Comparison of ENCODE assay signal across 17 mouse cellular contexts in genomic region chr17:44136018-44136417, GRCm38 (mm10). TPM values are rescaled to one million over a fixed set of nuclear protein-coding genes. Genes with fewer than 3 reads are reported as not detected.
A peak's percentile ranks its signal among the peaks of the same experiment; 100 is the strongest.
DNase-seq lines count a peak whose midpoint lies in the region; ATAC-seq and TF ChIP-seq lines count a peak whose summit lies in the region.
"Had no signal": no experiment of that assay in that cellular context is flagged by ENCODE, and none has a peak within 500 bp of the region (broad histone marks: within the 10 kb centered on the region; RNA-seq: fewer than 3 reads in every experiment).

No protein-coding gene starts in this region.

- H3K36me3 ChIP-seq in heart, adult 2 months (ENCODE audit: control insufficient read depth, insufficient read depth, low read length), result no peaks in the 10 kb centered on the region
- no peaks in the 10 kb centered on the region for H3K36me3 ChIP-seq in kidney, embryonic 14.5 days (ENCODE audit: control insufficient read depth, insufficient read depth, low read length)
- H3K36me3 ChIP-seq in megakaryocyte, embryonic 14.5 days (replicated peaks; ENCODE audit: low read length), result no peaks in the 10 kb centered on the region
- H3K36me3 ChIP-seq in small intestine, adult 2 months (ENCODE audit: control insufficient read depth, insufficient read depth, low read length), result peaks cover 2% of the 10 kb centered on the region; the same call in 1 of the 2 replicates
- H3K36me3 ChIP-seq: embryonic facial prominence, embryonic 15.5 days; forebrain, embryonic 12.5 days; neural tube, embryonic 15.5 days had no signal

- intact Hi-C loops in heart, adult 2 months (cut with DNase I), result no loop called here

- TF ChIP-seq POLR2A in heart, adult 2 months (IDR thresholded peaks at IDR 0.05; ENCODE audit: insufficient read depth, low read depth, low read length), result no peak
- TF ChIP-seq POLR2A in small intestine, adult 2 months (IDR thresholded peaks at IDR 0.05; ENCODE audit: low read depth, low read length), result no peak

- no peak for TF ChIP-seq CTCF in heart, adult 2 months (IDR thresholded peaks at IDR 0.05)
- no peak for TF ChIP-seq CTCF in small intestine, adult 2 months (IDR thresholded peaks at IDR 0.05; ENCODE audit: extremely low read depth, insufficient read length, insufficient replicate concordance, low read depth, low read length)

- no peaks in the 10 kb centered on the region for H3K79me2 ChIP-seq in heart, adult 2 months (replicated peaks; ENCODE audit: control insufficient read depth, insufficient read depth, low read length)

- H3K9ac ChIP-seq in heart, adult 2 months (ENCODE audit: low read depth, low read length), result no peak overlapping the region
- no peak overlapping the region for H3K9ac ChIP-seq in kidney, embryonic 14.5 days (ENCODE audit: low read depth, low read length)
- H3K9ac ChIP-seq: embryonic facial prominence, embryonic 15.5 days; forebrain, embryonic 12.5 days; neural tube, embryonic 15.5 days had no signal

- no peaks in the 10 kb centered on the region for H3K9me3 ChIP-seq in kidney, embryonic 14.5 days (ENCODE audit: control insufficient read depth, low read length)
- no peaks in the 10 kb centered on the region for H3K9me3 ChIP-seq in megakaryocyte, embryonic 14.5 days
- H3K9me3 ChIP-seq: embryonic facial prominence, embryonic 15.5 days; forebrain, embryonic 12.5 days; neural tube, embryonic 15.5 days had no signal

- peaks cover 4% of the 10 kb centered on the region for H3K4me1 ChIP-seq in heart, adult 2 months (ENCODE audit: control insufficient read depth, insufficient read depth, low read length)
- H3K4me1 ChIP-seq in kidney, embryonic 14.5 days (ENCODE audit: control insufficient read depth, insufficient read depth, low read length), result 0 out of 2 replicates have a peak, but pooled peaks cover 2% of the 10 kb centered on the region
- H3K4me1 ChIP-seq in megakaryocyte, embryonic 14.5 days, result peaks cover 10% of the 10 kb centered on the region; the same call in 1 of the 2 replicates
- peaks cover 13% of the 10 kb centered on the region; the same call in 1 of the 2 replicates for H3K4me1 ChIP-seq in small intestine, adult 2 months (ENCODE audit: control insufficient read depth, insufficient read depth, insufficient read length, low read length)
- H3K4me1 ChIP-seq: embryonic facial prominence, embryonic 15.5 days; forebrain, embryonic 12.5 days; neural tube, embryonic 15.5 days had no signal

- no peak for ATAC-seq in kidney, embryonic 14.5 days (ENCODE audit: low FRiP score, low TSS enrichment)
- no peak for ATAC-seq in megakaryocyte, adult 5-6 weeks (ENCODE audit: poor library complexity, severe bottlenecking)
- ATAC-seq in activated CD4-positive, CD25-positive, alpha-beta regulatory T cell, adult 4 months, result no peak

- no peaks in the 10 kb centered on the region for H3K27me3 ChIP-seq in heart, adult 2 months (ENCODE audit: control insufficient read depth, insufficient read depth, low read length)
- H3K27me3 ChIP-seq in kidney, embryonic 14.5 days (ENCODE audit: control insufficient read depth, insufficient read depth, low read length), result no peaks in the 10 kb centered on the region
- peaks cover 34% of the 10 kb centered on the region for H3K27me3 ChIP-seq in megakaryocyte, embryonic 14.5 days (replicated peaks)
- H3K27me3 ChIP-seq in small intestine, adult 2 months (ENCODE audit: control insufficient read depth, insufficient read depth, low read length), result no peaks in the 10 kb centered on the region
- H3K27me3 ChIP-seq: embryonic facial prominence, embryonic 15.5 days; forebrain, embryonic 12.5 days; neural tube, embryonic 15.5 days had no signal

- H3K4me3 ChIP-seq in heart, adult 2 months, result no peak overlapping the region
- no peak overlapping the region for H3K4me3 ChIP-seq in kidney, embryonic 14.5 days (ENCODE audit: low read length)
- peak overlapping the region; percentile 82 for H3K4me3 ChIP-seq in megakaryocyte, embryonic 14.5 days (replicated peaks)
- H3K4me3 ChIP-seq in small intestine, adult 2 months (ENCODE audit: low read depth, low read length), result no peak overlapping the region
- H3K4me3 ChIP-seq: embryonic facial prominence, embryonic 15.5 days; forebrain, embryonic 12.5 days; neural tube, embryonic 15.5 days had no signal

- DNase-seq in heart, adult 11 months, result peak; percentile 10
- DNase-seq in heart, adult 2 months, result no peak
- no peak for DNase-seq in kidney, adult 8-10 months
- DNase-seq: adrenal gland, adult 2 months; cerebellum, adult 18-20 months; kidney, adult 9 months; retina, postnatal 1 day; spleen, adult 18-20 months; thymus, postnatal 4 days had no signal

- H3K27ac ChIP-seq in heart, adult 2 months, result no peak overlapping the region
- H3K27ac ChIP-seq in kidney, embryonic 14.5 days (ENCODE audit: low read depth, low read length), result no peak overlapping the region
- peak overlapping the region; percentile 88 for H3K27ac ChIP-seq in small intestine, adult 2 months (ENCODE audit: insufficient read depth, low read depth, low read length)
- H3K27ac ChIP-seq: embryonic facial prominence, embryonic 15.5 days; forebrain, embryonic 12.5 days; neural tube, embryonic 15.5 days had no signal

- 23% methylated on average over 8 of the region's 8 CpGs for WGBS in heart, adult 2 months
- 62% methylated on average over 8 of the region's 8 CpGs for WGBS in kidney, embryonic 14.5 days
- 18% methylated on average over 8 of the region's 8 CpGs for WGBS in small intestine, adult 2 months

- peak overlapping the region; percentile 13; the same call in 1 of the 2 replicates for H3K4me2 ChIP-seq in kidney, embryonic 14.5 days (replicated peaks; ENCODE audit: low read depth, low read length)
- H3K4me2 ChIP-seq: embryonic facial prominence, embryonic 15.5 days; forebrain, embryonic 12.5 days; neural tube, embryonic 15.5 days had no signal

- no peak for TF ChIP-seq EP300 in heart, adult 2 months (IDR thresholded peaks at IDR 0.05; ENCODE audit: insufficient read depth, low read depth, low read length)

RNA-seq across cellular contexts. Expression of gene Enpp4, which starts 30.4 kb away (rescaled TPM):
- total RNA-seq in heart, adult 2 months (2021), result 10 to 100 TPM; 21.6 to 24.6 TPM
- polyA plus RNA-seq in heart, adult 2 months (2012; rRNA removed), result 8.5 and 18.2 TPM in 2 replicates
- polyA plus RNA-seq in kidney, embryonic 14.5 days (2014; fragmentation: Nextera tagmentation; extraction: Ambion mirVana), result 3.0 and 5.4 TPM in 2 replicates
- 0.22 and 0.73 TPM in 2 replicates for polyA plus RNA-seq in megakaryocyte, embryonic 14.5 days (2012; ENCODE audit: insufficient read depth, low replicate concordance)
- total RNA-seq in megakaryocyte, adult 5-6 weeks (2015), result 2.1 and 4.2 TPM in 2 replicates
- total RNA-seq in megakaryocyte, adult 5-6 weeks (2017), result 2.5 and 3.0 TPM in 2 replicates
- 0.70 and 1.5 TPM in 2 replicates for polyA plus RNA-seq in small intestine, adult 2 months (2012; rRNA removed)
- polyA plus RNA-seq in activated CD4-positive, CD25-positive, alpha-beta regulatory T cell, adult 4 months (2017; shearing (Covaris generic)), result 1 to 10 TPM; 3.6 to 4.2 TPM

RNA-seq across cellular contexts. Expression of gene Clic5, which starts 52.4 kb away (rescaled TPM):
- 100 to 1,000 TPM; 128 to 171 TPM for total RNA-seq in heart, adult 2 months (2021)
- 33.2 and 61.4 TPM in 2 replicates for polyA plus RNA-seq in heart, adult 2 months (2012; rRNA removed)
- polyA plus RNA-seq in kidney, embryonic 14.5 days (2014; fragmentation: Nextera tagmentation; extraction: Ambion mirVana), result 1.9 and 5.5 TPM in 2 replicates
- polyA plus RNA-seq in megakaryocyte, embryonic 14.5 days (2012; ENCODE audit: insufficient read depth, low replicate concordance), result not detected in 2 replicates
- 0.09 and 0.14 TPM in 2 replicates for total RNA-seq in megakaryocyte, adult 5-6 weeks (2015)
- 0.04 and 0.15 TPM in 2 replicates for total RNA-seq in megakaryocyte, adult 5-6 weeks (2017)
- 9.1 and 26.7 TPM in 2 replicates for polyA plus RNA-seq in small intestine, adult 2 months (2012; rRNA removed)
- under 1 TPM in 1 of 2 experiments, not detected in 1; 0.13 TPM for polyA plus RNA-seq in activated CD4-positive, CD25-positive, alpha-beta regulatory T cell, adult 4 months (2017; shearing (Covaris generic))

RNA-seq across cellular contexts. Expression of gene Enpp5, which starts 57.4 kb away (rescaled TPM):
- total RNA-seq in heart, adult 2 months (2021), result 10 to 100 TPM; 13.3 to 14.2 TPM
- 14.2 and 24.6 TPM in 2 replicates for polyA plus RNA-seq in heart, adult 2 months (2012; rRNA removed)
- polyA plus RNA-seq in kidney, embryonic 14.5 days (2014; fragmentation: Nextera tagmentation; extraction: Ambion mirVana), result 11.8 and 12.5 TPM in 2 replicates
- 0.69 TPM in 1 of 2 replicates, not detected in the other for polyA plus RNA-seq in megakaryocyte, embryonic 14.5 days (2012; ENCODE audit: insufficient read depth, low replicate concordance)
- total RNA-seq in megakaryocyte, adult 5-6 weeks (2015), result 1.2 and 1.4 TPM in 2 replicates
- total RNA-seq in megakaryocyte, adult 5-6 weeks (2017), result 2.2 and 4.5 TPM in 2 replicates
- 2.5 TPM in 2 replicates for polyA plus RNA-seq in small intestine, adult 2 months (2012; rRNA removed)
- 1 to 10 TPM; 3.8 to 5.5 TPM for polyA plus RNA-seq in activated CD4-positive, CD25-positive, alpha-beta regulatory T cell, adult 4 months (2017; shearing (Covaris generic))
